Mouse (Mus musculus) heart, adult 2 months (tissue): ENCODE measurements around the gene Celf6. TPM values are rescaled to one million over a fixed set of nuclear protein-coding genes. Genes with fewer than 3 reads are reported as not detected.

Experiments
- DNase-seq, 2 experiments: peaks; one replicate each; pipeline ENCODE4 v3.0.0; 2021
- H3K27ac ChIP-seq: fragments of 200-600 bp; 2 replicates; pipeline ENCODE4 v1.8.1; 2022
- H3K27me3 ChIP-seq: fragments of 200-500 bp; 2 replicates; pipeline ENCODE4 v1.6.1; 2012; ENCODE audit warnings: mild to moderate bottlenecking, low read length, inconsistent platforms, mixed read lengths; ENCODE audit not compliant: control insufficient read depth, insufficient read depth
- H3K36me3 ChIP-seq: fragments of 200-500 bp; 2 replicates; pipeline ENCODE4 v1.6.1; 2012; ENCODE audit warnings: low read length, inconsistent platforms; ENCODE audit not compliant: control insufficient read depth, insufficient read depth
- H3K4me1 ChIP-seq: fragments of 200-500 bp; 2 replicates; pipeline ENCODE4 v1.6.1; 2011; ENCODE audit warnings: low read length; ENCODE audit not compliant: control insufficient read depth, insufficient read depth
- H3K4me3 ChIP-seq: fragments of 200-600 bp; 2 replicates; pipeline ENCODE4 v1.8.1; 2022
- H3K79me2 ChIP-seq: fragments of 200-500 bp; replicated peaks from 2 replicates; pipeline ENCODE4 v1.6.1; 2012; ENCODE audit warnings: mild to moderate bottlenecking, inconsistent platforms, low read length, moderate library complexity, mixed read lengths; ENCODE audit not compliant: control insufficient read depth, insufficient read depth
- H3K9ac ChIP-seq: fragments of 200-500 bp; 2 replicates; pipeline ENCODE4 v1.6.1; 2012; ENCODE audit warnings: low read depth, mild to moderate bottlenecking, control low read depth, inconsistent platforms, low read length, mixed read lengths
- CTCF ChIP-seq: fragments of 200-600 bp; IDR thresholded peaks from 2 replicates; pipeline ENCODE4 v1.8.1; 2022; ENCODE audit warnings: antibody characterized with exemption, mild to moderate bottlenecking, moderate library complexity
- EP300 ChIP-seq: fragments of 200-500 bp; IDR thresholded peaks from 2 replicates; pipeline ENCODE4 v1.6.1; 2011; ENCODE audit warnings: low read depth, low read length, control low read depth; ENCODE audit not compliant: insufficient read depth
- POLR2A ChIP-seq: fragments of 200-500 bp; IDR thresholded peaks from 2 replicates; pipeline ENCODE4 v1.6.1; 2011; ENCODE audit warnings: mild to moderate bottlenecking, low read depth, low read length, control low read depth; ENCODE audit not compliant: insufficient read depth
- WGBS: fragments of 180-500 bp; shearing (Covaris S2); methylation state at CpG from one replicate; pipeline ENCODE4 v1.1.7; 2018; 5-methylcytosine and 5-hydroxymethylcytosine counted together
- intact Hi-C: fragments of 180-260 bp; cut with DNase I; formaldehyde crosslinking; loops from one replicate; pipeline ENCODE4 v1.15.1; 2025
- polyA plus RNA-seq: library from polyadenylated mRNA; depleted of rRNA; stranded (reverse); fragments of >200 nt; gene quantifications from 2 replicates; pipeline ENCODE4 v1.2.3, GENCODE M21; 2012
- total RNA-seq, 2 experiments: library from RNA; stranded (reverse); gene quantifications; 2 replicates each; pipeline ENCODE4 v1.2.3; 2021

Gene Celf6
- total and polyA plus RNA-seq, 3 experiments, result not detected

DNA sequence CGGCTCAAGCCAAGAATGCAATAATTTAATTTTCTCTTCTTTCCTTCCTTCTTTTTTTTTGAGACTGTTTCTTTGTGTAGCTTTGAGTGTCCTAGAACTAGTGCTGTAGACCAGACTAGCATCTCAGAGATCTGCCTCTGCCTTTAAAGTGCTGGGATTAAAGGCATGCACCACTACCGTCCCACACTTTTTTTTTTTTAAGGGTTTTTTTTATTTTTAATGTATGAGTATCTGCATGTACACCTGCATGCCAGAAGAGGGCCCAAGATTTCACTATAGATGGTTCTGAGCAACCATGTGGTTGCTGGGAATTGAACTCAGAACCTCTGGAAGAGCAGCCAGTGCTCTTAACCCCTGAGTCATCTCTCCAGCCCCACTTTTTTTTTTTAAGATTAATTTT is 38.1 kb downstream of the Celf6 start:
- 79% methylated on average over 2 of the region's 2 CpGs for WGBS
- no peaks in the 10 kb centered on the region; the same call in 1 of the 2 replicates for H3K4me1 ChIP-seq
- 0 out of 2 replicates have a peak, but pooled peaks cover 1% of the 10 kb centered on the region for H3K79me2 ChIP-seq
- H3K36me3 ChIP-seq, result peaks cover 4% of the 10 kb centered on the region; the same call in 1 of the 2 replicates
- no peak overlapping the region for H3K27ac ChIP-seq
- no peak overlapping the region for H3K9ac ChIP-seq
- intact Hi-C loops, result loop anchor here (2.0 kb wide), 1 partner anchor 41 kb away; the partner anchor contains the start of gene Pkm
- TF ChIP-seq CTCF, result no peak
- TF ChIP-seq POLR2A, result no peak
- no peak for TF ChIP-seq EP300
- H3K4me3 ChIP-seq, result no peak overlapping the region
- no peaks in the 10 kb centered on the region for H3K27me3 ChIP-seq
- DNase-seq, result no peak

DNA sequence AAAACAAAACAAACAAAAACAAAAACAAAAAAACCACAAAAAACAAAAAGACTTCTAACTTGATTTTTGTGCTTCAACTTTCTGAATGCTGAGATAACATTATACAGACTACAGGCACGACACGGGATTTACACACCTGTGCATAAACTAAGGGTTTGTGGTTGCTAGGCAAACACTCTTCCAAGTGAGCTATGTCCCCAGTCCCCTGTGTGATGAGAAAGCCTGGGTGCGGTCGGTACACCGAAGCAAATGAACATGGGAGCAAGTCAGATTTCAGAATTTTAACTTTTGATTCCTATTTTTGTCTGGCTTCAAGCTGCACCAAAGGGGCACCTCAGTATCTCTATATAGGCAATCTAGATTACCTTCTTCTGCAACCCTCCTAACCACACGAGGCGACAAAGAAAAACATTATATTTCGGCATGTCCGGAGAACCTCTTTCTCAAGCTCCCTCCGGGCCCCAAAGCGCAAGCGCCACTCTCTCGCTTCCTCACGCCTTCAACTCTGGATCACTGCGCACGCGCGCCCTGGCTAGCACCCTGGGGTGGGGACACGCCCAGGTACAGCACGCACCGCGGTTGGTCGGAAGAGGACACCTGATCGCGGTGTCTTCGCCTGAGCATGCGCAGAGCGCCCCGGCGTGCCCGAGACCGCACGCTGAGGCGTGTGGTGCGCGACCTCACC is 39.0 kb downstream of the Celf6 start, which contains the start of gene Parp6:
TSS of gene Parp6 (plus strand) at position 663 of the 685 bp plus-strand sequence.
- TF ChIP-seq EP300, result peak; percentile 71; the same call in 1 of the 2 replicates
- peak; percentile 96 for TF ChIP-seq POLR2A
- TF ChIP-seq CTCF, result peak; percentile 66
- intact Hi-C loops, result loop anchor here (1.0 to 2.0 kb wide), 2 partner anchors 40 to 135 kb away; partner anchors contain the start of gene Pkm
- H3K79me2 ChIP-seq, result 0 out of 2 replicates have a peak, but pooled peaks cover 1% of the 10 kb centered on the region
- peak within 1 kb of the TSS; percentile 74 for H3K4me3 ChIP-seq
- no peaks in the 10 kb centered on the region; the same call in 1 of the 2 replicates for H3K4me1 ChIP-seq
- DNase-seq, result peak; percentile 99 to 100
- H3K27ac ChIP-seq, result peak within 1 kb of the TSS; percentile 91
- WGBS, result under 1% methylated on average over 36 of the region's 36 CpGs
- H3K9ac ChIP-seq, result peak within 1 kb of the TSS; percentile 83
- H3K36me3 ChIP-seq, result peaks cover 4% of the 10 kb centered on the region; the same call in 1 of the 2 replicates
- H3K27me3 ChIP-seq, result no peaks in the 10 kb centered on the region

DNA sequence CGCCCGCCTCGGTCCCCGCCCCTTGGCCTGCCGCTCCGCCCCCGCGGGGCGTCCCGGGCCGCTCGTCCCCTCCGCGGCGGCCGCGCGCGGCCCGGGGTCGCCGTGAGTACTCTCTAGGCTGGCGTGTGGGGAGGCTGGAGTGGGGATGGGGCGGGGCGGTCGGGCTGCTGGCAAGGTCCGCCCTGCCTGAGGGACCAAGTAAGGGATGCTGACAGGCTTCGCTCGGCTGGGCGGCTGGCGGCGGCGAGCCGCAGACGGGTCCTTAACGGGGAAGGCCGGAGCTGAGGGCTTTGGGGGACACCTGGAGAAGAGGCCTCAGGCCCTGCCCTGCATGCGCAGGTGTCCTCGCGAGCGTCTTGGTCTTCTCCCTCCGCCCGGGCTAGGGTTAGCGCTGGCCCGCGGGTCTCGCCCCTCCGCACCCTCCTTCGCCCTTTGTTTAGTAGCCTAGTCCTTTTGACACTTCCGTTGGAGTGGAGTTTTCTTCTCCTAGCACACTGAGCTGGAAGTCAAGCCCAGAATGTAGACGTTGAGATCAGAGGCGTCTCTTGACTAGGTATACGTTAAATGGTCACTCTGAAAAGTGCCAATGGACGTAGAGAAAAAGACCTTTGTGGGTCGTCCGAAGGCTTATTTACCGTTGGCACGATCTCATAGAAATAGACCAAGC is 39.7 kb downstream of the Celf6 start:
- 1% methylated on average over 58 of the region's 58 CpGs for WGBS
- H3K4me1 ChIP-seq, result no peaks in the 10 kb centered on the region
- peaks cover 4% of the 10 kb centered on the region; the same call in 1 of the 2 replicates for H3K36me3 ChIP-seq
- H3K27me3 ChIP-seq, result no peaks in the 10 kb centered on the region
- peak overlapping the region; percentile 83 for H3K9ac ChIP-seq
- H3K27ac ChIP-seq, result peak overlapping the region; percentile 91
- peak overlapping the region; percentile 74 for H3K4me3 ChIP-seq
- 0 out of 2 replicates have a peak, but pooled peaks cover 1% of the 10 kb centered on the region for H3K79me2 ChIP-seq
- TF ChIP-seq EP300, result no peak
- no peak for TF ChIP-seq CTCF
- DNase-seq, result no peak
- intact Hi-C loops, result loop anchor here (1.0 to 2.0 kb wide), 2 partner anchors 39 to 134 kb away; partner anchors contain the start of gene Pkm

DNA sequence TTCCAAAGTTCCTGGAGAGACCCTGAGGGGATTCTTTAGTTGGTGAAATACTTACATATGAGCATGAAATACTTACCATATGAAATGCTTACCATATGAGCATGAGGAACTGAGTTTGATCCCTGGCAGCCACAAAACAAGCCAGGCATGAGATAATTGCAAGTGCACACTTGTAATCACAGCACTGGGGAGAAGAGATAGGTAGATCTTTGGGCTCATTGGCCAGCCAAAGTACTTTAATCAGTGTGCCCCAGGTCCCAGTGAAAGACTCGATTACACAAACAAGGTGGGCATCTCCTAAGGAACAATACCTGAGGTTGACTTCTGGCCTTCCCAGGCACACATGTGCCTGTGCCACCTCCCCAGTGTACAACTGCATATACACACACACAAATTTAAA is 60.7 kb downstream of the Celf6 start:
- intact Hi-C loops, result no loop called here

GRCm38 (mm10) chr9:59639936-59640335 is 62.2 kb downstream of the Celf6 start:
- Histone ChIP-seq H3K79me2 (no peaks in the 10 kb centered on the region), H3K27me3 (no peaks in the 10 kb centered on the region), H3K27ac (no peak overlapping the region), H3K36me3 (0 out of 2 replicates have a peak, but pooled peaks cover 2% of the 10 kb centered on the region), H3K4me3 (no peak overlapping the region), H3K9ac (no peak overlapping the region), H3K4me1 (no peaks in the 10 kb centered on the region)
- intact Hi-C loops, result no loop called here
- DNase-seq, result no peak
- WGBS, result 91% methylated on average over 4 of the region's 4 CpGs
- TF ChIP-seq POLR2A, result no peak
- no peak for TF ChIP-seq EP300
- no peak for TF ChIP-seq CTCF

More for the DNA sequence above, 60.7 kb downstream of the Celf6 start:
- H3K27me3 ChIP-seq, result no peaks in the 10 kb centered on the region
- no peak overlapping the region for H3K27ac ChIP-seq
- no peak overlapping the region for H3K4me3 ChIP-seq
- H3K36me3 ChIP-seq, result peaks cover 2% of the 10 kb centered on the region; the same call in 1 of the 2 replicates
- H3K79me2 ChIP-seq, result no peaks in the 10 kb centered on the region
- no peaks in the 10 kb centered on the region for H3K4me1 ChIP-seq
- WGBS, result 71% methylated on average over 1 of the region's 1 CpGs
- no peak overlapping the region for H3K9ac ChIP-seq
- no peak for TF ChIP-seq EP300
- no peak for TF ChIP-seq CTCF
- TF ChIP-seq POLR2A, result no peak
- DNase-seq, result no peak
